Mouse (Mus musculus) olfactory bulb, adult 2 months (tissue): ENCODE data around the gene Otub2. TPM values are rescaled to one million over a fixed set of nuclear protein-coding genes. Genes with fewer than 3 reads are reported as not detected.

Experiments
- H3K27ac ChIP-seq: fragments of 200-500 bp; 2 replicates; pipeline ENCODE4 v1.5.1; 2012; ENCODE audit warnings: low read depth, low read length; ENCODE audit not compliant: insufficient read depth
- H3K4me1 ChIP-seq: fragments of 200-500 bp; 2 replicates; pipeline ENCODE4 v1.6.1; 2012; ENCODE audit warnings: low read length; ENCODE audit not compliant: control insufficient read depth, insufficient read depth
- H3K4me3 ChIP-seq: fragments of 200-500 bp; 2 replicates; pipeline ENCODE4 v1.5.1; 2012; ENCODE audit warnings: mild to moderate bottlenecking, low read depth, low read length, moderate library complexity; ENCODE audit not compliant: insufficient read depth
- CTCF ChIP-seq: fragments of 200-500 bp; IDR thresholded peaks from 2 replicates; pipeline ENCODE4 v1.5.1; 2012; ENCODE audit warnings: low read depth, mild to moderate bottlenecking, low read length, moderate library complexity; ENCODE audit not compliant: insufficient read depth
- POLR2A ChIP-seq: fragments of 200-500 bp; IDR thresholded peaks from 2 replicates; pipeline ENCODE4 v1.6.1; 2012; ENCODE audit warnings: mild to moderate bottlenecking, low read depth, low read length, moderate library complexity; ENCODE audit not compliant: insufficient read depth
- WGBS: fragments of 180-500 bp; shearing (Covaris S2); methylation state at CpG from one replicate; pipeline ENCODE4 v1.1.7; 2018; 5-methylcytosine and 5-hydroxymethylcytosine counted together
- polyA plus RNA-seq: library from polyadenylated mRNA; stranded (reverse); fragments of >200 nt; gene quantifications from 2 replicates; pipeline ENCODE4 v1.2.4, GENCODE M21; 2012; ENCODE audit warnings: low replicate concordance; ENCODE audit not compliant: missing spikeins, insufficient read depth, insufficient read length

Gene Otub2
- polyA plus RNA-seq, 1 experiment, result not detected

GRCm38 (mm10) chr12:103356415-103356748, 32.1 kb upstream of the Otub2 start:
- TF ChIP-seq CTCF (no peak), POLR2A (no peak)
- 90% methylated on average over 4 of the region's 4 CpGs for WGBS

GRCm38 (mm10) chr12:103358216-103358615, 30.3 kb upstream of the Otub2 start:
- Histone ChIP-seq H3K27ac (no peak overlapping the region), H3K4me1 (peaks cover 22% of the 10 kb centered on the region), H3K4me3 (no peak overlapping the region)
- WGBS, result 73% methylated on average over 8 of the region's 8 CpGs
- no peak for TF ChIP-seq CTCF
- TF ChIP-seq POLR2A, result no peak

More at GRCm38 (mm10) chr12:103356415-103356748, 32.1 kb upstream of the Otub2 start:
- Histone ChIP-seq H3K27ac (no peak overlapping the region), H3K4me3 (no peak overlapping the region), H3K4me1 (peaks cover 22% of the 10 kb centered on the region)

- no peak overlapping the region for H3K4me3 ChIP-seq
- H3K27ac ChIP-seq, result no peak overlapping the region
- no peak for TF ChIP-seq CTCF
- TF ChIP-seq POLR2A, result no peak
- H3K4me1 ChIP-seq, result peaks cover 18% of the 10 kb centered on the region
- WGBS, result 69% methylated on average over 4 of the region's 4 CpGs
These were observed 29.3 kb upstream of the Otub2 start for GRCm38 (mm10) chr12:103358951-103359801.

- Histone ChIP-seq H3K4me1 (peaks cover 18% of the 10 kb centered on the region), H3K27ac (no peak overlapping the region), H3K4me3 (no peak overlapping the region)
- no peak for TF ChIP-seq CTCF
- no peak for TF ChIP-seq POLR2A
- WGBS, result 85% methylated on average over 8 of the region's 8 CpGs
These were observed 27.7 kb upstream of the Otub2 start for GRCm38 (mm10) chr12:103360812-103361211.

- TF ChIP-seq CTCF (no peak), POLR2A (no peak)
- no peak overlapping the region for H3K4me3 ChIP-seq
- 87% methylated on average over 17 of the region's 17 CpGs for WGBS
- H3K27ac ChIP-seq, result no peak overlapping the region
- H3K4me1 ChIP-seq, result peaks cover 18% of the 10 kb centered on the region
These were observed 26.8 kb upstream of the Otub2 start for GRCm38 (mm10) chr12:103361539-103362307.

- no peak overlapping the region for H3K27ac ChIP-seq
- no peak for TF ChIP-seq CTCF
- no peak for TF ChIP-seq POLR2A
- no peak overlapping the region for H3K4me3 ChIP-seq
- 91% methylated on average over 3 of the region's 3 CpGs for WGBS
- H3K4me1 ChIP-seq, result peaks cover 18% of the 10 kb centered on the region
These were observed 26.1 kb upstream of the Otub2 start for GRCm38 (mm10) chr12:103362336-103362735.

- Histone ChIP-seq H3K27ac (no peak overlapping the region), H3K4me3 (no peak overlapping the region), H3K4me1 (peaks cover 6% of the 10 kb centered on the region)
- 87% methylated on average over 2 of the region's 2 CpGs for WGBS
- TF ChIP-seq CTCF, result no peak
- no peak for TF ChIP-seq POLR2A
These were observed 21.3 kb upstream of the Otub2 start for GRCm38 (mm10) chr12:103367171-103367570.

GRCm38 (mm10) chr12:103367620-103368325, 20.7 kb upstream of the Otub2 start:
- TF ChIP-seq POLR2A, result no peak
- TF ChIP-seq CTCF, result peak; percentile 60
- Histone ChIP-seq H3K4me3 (no peak overlapping the region), H3K4me1 (peaks cover 6% of the 10 kb centered on the region), H3K27ac (no peak overlapping the region)
- 24% methylated on average over 18 of the region's 18 CpGs for WGBS
